Mouse (Mus musculus) ES-CJ7 (cell line): Measurements from ENCODE around the gene Ano6.

Source experiments
- DNase-seq: peaks from one replicate; pipeline ENCODE4 v3.0.0; 2011; ENCODE audit warnings: low read depth, low spot score

The Ano6 gene

DNA sequence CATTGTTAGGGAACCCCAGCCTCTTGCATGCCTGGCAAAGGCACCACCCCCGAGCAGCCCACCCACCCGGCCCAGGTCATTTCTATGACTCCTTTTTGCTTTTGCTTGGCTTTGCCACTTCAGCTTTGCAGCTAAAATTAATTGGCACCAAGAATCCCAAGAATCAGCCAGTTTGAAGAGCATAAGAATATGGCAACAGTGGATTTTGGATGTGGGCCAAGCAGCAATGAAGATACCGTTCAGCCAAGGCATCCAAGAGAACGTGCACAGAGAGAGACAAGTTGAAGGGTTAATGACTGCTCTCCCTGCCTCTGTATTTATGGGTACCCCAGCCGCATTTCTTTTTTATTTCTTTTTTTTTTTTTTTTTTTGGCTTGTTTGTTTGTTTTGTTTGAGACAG lies 5.4 kb downstream of the Ano6 start:
- DNase-seq: no peak

DNA sequence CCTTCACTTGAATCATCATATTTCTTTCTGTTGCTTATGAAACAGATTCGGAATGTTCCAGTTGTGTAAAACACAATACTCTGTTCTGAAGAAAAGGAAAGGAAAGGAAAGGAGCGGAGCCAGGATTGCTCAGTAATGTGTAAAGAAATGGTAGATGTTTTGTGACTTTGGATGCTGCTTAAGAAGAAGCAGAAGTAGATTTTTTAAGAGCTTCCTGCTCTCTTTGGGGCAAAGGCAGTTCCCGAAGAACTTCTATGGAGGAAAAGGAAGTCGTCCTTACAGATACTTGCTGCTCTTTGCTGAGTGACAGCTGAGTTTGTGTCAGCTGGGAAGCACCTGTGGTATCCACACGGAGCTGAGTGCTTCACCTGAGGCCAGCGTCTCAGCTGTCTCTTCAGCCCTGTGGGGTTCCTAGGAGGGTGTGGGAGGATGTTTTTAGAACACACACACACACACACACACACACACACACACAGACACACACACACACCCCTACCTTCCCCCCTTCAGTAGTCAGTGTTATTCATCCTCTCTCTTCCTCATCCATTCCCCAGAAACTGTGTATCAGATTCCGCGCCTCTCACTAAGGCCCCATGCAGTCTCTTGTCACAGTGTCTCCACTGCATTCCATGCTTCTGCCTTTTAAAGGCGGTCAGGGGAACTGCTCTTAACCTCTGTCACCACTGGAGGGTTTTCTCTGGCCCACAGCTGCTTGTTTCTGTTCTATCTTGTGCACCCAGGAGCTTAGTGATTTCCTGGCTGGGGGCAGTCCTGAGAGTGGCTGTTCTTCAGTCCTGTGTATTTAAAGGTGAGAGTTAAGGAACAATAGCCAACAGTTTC lies 6.7 kb downstream of the Ano6 start:
- no peak for DNase-seq

DNA sequence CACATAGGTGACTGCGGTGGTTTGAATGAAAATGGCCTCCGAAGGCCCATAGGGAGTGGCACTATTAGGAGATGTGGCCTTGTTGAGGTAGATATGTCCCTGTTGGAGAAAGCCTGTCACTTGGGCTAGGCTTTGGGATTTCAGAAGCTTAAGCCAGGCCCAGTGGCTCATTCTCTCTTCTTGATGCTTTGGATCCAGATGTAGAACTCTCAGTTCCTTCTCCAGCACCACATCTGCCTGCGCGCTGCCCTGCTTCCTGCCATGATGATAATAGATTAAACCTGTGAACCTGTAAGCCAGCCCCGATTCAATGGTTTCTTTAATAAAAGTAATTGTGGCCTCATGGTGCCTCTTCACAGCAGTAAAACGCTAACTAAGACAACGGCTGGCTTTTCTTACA lies 7.6 kb downstream of the Ano6 start:
- DNase-seq: no peak

DNA sequence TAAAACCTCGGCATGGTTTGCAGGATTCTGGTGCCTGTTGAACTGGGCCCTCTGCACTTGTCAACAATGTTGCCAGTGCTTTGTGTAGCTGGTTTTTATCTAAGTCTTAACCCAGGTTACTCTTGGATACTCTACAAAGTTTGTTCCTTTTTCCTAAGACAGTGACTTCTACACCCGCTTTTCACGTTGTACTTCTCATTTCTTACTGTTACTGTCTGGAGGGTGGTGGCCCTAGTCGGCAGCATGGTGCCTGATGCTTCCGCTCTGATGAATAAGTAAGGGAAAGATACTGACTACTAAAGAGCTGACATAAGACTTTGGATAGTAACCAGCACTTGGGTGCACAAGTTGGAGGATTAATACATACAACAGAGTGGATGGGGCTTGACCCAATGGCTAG lies 9.0 kb downstream of the Ano6 start:
- DNase-seq: no peak

DNA sequence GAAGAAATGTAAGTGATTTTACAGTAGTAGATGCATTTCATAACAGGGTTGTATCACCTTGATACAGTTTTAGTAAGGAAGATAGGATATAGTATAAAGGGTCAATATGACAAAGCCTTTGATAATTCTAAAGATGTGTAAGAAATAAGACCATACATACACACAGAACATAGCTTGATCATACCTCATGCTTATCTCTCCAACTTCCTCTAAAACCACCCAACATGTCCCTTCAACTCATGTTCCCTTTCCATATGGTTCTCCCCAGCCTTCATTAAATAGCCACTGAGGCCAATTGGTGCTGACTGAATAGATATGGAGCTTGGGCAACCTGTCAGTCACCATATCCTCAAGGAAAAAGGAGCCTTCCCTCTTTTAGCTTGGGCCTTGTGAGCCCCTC lies 9.4 kb downstream of the Ano6 start:
- DNase-seq: no peak

DNA sequence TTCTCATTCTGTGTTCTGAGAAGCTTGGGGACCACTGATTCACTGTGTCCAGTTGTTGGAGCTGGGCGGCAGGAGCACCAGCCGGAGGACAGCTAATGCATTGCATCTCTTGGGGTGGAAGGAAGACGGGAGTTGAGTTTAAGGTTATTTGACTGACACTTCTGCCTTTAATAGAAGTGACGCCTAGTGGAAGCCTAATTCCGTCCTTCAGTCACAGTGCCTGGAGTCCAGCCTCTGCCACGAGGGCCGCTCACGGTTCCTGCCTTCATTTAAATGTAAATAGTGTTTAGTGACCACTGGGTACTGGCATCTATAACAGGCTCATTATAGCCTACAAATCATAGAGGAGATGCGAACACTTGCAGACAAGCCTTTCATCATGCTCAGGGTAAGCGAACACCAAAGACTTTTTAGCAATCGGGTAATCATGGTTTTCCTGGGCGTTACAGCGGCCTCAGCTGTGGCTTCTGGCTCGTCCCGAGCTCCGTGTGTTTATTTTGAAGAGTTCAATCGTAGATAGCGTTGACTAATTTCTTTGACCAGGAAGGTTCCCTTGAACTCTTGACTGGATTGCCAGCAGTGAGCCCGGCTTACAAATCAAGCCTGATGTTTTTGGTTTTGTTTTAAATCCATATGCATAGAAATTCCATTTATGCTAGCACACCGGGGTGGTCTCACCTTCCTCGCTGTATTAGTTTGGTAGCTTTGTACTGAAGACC lies 10.8 kb downstream of the Ano6 start:
- DNase-seq: no peak

DNA sequence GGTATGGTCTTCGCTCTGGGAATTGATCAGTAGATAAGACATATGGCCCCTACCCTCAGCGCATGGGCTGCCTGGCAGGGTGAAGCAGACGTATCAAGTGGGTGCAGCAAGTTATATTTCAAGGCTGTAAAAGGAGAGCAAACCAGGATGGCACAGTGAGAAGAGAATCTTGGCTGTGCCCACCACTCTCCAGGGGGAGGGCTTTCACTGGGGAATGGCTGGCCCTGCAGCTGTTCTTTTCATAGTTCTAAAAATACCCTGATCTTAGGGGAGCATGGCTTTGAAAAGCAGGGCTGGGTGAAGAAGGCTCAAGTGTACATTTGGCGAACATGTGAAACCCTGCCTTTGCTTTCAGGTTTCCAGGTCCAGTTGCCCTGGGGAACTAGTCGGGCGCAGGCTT lies 11.5 kb downstream of the Ano6 start:
- DNase-seq: no peak

DNA sequence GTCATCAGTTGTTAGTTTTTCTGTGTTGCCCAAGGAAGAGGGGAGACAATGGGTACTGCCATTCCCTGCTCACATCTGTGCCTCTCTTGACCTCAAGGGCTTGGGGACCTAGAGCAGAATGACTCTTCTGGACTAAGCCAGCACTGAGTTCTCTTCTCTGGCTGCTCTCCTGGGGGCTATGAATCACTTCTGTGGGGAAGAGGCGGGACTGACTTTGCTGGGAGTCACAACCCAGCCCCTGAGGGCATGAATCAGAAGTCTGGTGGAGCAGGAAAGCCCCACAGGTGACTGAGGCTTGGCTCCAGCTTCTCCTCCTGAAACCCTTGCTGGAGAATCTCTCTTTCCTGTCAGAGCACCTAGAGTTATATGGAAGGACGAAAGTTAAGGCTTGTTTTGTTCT lies 12.1 kb downstream of the Ano6 start:
- peak; percentile 40 for DNase-seq

DNA sequence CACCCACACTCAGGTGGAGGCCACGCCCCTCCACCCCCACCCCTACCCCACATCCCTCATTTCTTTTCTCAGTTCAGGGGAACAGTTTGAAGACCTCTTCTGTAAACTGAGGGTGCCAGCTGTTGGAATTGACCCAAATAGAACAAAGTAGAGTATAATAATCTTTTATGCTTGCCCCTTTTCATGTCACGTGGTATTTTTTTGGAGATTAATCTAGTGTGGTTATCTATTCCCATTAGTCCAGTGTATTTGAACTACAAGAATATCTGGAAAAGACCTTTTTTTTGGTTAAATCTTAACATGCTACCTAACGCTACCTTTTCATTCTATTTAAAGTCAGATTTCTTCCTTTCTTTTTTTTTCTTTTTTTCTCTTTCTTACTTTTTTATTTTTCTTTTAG lies 12.8 kb downstream of the Ano6 start:
- DNase-seq: no peak

DNA sequence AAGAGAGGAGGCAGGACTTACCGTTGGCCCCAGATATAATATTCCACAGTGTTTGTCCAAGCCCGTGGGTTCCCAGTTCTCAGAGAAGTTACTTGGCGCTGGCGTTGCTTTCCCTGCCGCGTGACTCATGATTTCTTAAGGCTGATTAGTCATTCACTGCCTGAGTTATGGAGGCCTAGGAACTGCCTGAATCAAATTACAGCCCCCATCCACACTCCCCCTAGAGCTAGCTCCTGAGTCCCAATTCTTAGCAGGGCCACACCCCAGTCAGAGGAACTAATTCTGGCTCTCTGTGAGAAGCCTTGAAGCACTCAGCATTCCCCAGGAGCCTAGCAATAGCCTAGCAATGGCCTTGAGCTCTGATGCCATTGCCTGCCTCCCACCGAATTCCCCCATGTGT lies 13.6 kb downstream of the Ano6 start:
- peak; percentile 83 for DNase-seq

DNA sequence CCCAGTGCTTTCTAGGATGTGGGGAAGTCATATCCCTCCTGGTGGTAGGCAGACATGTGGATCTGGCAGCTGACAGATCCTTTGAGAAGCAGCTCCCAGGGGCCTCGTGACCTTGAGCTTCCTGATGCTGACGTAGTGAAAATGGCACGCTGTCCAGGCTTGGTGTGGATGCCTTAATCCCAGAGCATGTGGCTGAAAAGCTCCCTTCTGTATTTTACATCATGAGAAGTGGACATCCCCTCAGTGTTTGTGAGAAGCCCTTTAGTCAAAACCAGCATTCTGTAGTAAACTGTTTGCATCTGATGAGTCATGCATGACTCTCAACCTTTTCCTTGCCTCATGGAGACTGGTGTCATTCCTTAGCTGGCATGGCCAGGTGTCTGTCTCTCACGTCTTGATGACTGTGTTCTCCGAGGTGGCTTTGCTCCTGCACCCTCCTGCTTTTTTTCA lies 14.4 kb downstream of the Ano6 start:
- DNase-seq: peak; percentile 63

DNA sequence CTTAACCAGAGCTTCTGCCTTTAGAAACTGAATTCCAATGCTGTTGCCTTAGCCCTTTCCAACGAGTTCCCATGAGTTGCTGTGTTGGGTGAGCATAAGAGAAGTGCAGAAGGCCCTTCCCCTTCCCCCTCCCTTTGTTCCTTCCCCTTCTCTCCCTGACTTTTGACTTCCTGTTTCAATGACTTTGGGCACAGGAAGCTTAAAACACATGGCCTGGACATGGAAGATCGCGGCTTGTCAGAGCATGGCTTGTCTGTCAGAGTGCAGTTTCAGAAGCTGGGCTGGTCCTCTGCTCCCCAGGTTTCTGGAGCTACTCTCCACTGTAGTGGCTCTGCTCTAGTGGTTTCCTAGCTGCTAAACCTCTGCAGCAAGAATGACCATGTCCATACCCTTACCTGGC lies 17.3 kb downstream of the Ano6 start:
- DNase-seq: no peak

DNA sequence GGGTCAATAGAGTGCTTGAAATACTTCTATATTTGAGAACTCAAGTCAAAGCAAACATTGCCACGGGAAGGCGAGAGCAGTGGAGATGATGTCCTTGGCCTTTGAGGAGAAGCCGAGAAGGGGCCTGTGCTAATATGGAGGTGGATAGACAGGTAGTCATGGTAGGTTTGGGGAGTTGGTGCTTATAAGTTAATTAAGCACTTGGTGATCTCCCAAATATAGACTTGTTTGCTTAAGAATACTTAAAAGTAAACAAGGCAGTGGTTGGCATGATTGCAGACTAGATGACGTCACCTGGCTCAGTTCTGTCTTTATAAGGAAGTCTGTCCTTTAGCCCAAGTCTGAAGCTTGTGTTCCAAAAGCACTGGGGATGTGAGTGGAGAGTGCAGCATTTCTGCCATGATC lies 19.7 kb downstream of the Ano6 start:
- DNase-seq: no peak

DNA sequence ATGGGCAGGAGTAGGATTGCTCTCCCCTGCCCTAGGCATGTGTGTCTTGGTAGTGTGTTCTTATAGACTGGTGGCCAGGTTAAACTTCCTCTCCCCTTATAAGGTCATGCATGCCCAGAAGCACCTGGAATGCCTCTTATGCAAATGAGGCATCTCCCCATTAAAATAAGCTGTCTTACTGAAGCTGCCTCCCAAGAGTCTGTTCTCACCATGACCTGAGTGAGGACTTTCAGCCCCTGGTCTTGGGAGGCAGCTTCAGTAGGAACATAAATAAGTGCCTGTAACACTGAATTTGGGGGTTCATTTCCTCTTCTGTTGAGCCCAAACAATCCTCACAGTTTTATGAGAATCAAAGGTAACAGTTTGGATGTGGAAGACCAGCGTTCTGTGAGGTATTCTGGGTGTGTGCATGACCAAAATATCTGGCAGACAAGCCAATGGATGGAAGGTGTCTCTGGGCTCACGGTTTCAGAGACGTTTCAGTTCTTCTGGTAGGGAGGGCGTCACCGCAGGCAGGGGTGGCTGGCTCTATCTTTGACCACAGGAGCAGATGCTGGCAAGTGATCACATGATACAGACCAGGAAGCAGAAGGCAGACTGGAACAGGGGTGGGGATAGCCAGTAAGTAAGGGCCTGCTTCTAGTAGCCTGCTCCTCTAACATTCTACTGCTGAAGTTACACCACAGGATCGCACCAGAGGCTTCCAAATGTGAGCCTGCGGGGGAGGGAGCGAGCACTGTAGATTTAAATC lies 22.4 kb downstream of the Ano6 start:
- DNase-seq: no peak

DNA sequence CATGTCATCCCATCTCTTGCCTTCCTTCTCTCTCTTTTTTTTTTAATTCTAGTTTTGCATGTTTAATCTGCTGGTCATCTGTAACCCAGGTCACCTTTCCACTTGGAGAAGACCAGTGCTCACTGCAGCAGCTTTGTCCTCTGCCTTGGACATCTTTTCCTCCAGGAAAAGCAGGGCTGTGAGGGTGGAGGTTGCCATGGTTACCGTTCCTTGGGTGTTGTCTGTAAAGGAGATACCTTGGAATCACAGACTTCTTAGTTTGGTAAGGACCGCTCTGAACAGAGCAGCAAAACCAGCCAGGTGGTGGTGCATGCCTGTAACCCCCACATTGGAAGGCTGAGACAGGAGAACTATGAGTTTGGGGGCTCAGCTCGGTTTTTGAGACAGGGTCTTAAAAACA lies 26.9 kb downstream of the Ano6 start:
- DNase-seq: peak; percentile 47

DNA sequence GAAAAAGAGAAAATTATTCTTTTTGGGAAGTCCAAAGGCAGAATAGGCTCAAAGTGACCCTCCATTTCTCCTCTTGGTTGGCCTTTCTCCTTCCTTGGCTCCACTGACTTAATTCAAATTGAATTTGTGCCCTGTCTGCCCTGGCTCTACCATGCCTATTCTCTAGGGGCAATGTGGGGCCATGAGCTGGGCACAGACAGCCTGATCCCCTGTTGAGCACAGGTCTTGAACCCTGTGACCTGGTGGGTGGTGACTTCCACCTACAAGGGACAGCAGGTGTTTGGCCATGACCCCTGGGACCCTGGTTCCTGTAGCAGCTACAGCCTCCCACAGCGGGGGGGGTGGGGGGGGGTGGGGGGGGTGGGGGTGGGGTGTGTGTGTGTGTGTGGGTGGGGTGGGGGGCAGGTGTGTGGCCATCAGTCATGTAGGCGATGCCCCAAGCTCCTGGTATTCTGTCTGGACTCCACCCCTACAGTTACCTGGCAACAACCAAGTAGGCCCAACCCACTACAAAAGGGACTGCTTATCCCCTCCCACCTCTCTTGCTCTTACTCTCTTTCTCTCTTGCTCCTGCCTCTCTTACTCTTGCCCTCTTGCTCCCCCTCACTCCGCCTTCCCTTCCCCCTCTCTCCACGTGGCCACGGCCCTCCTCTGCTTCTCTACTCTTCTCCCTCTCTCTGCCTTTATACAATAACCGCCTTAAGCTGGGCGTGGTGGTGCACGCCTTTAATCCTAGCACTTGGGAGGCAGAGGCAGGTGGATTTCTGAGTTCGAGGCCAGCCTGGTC lies 28.8 kb downstream of the Ano6 start:
- peak; percentile 92 for DNase-seq

DNA sequence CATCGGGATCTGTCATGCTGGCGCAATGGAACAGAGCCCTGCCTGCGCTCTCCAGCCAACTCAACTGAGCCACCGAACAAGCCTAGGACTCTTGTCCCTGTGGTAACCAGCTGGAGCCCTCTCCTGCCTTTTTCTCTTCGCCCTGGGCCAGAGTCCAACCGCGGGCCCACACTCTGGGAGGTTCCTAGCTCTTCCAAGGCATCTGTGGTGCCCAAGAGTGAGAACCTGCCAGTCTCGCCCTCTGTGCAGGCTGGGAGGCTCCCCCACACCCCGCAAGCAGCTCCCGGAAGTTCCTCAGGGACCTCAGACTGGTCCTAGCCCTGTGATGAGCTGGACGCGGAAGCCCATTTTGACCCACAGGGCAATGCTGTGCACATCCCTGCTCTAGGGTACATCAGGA lies 29.5 kb downstream of the Ano6 start:
- DNase-seq: no peak

DNA sequence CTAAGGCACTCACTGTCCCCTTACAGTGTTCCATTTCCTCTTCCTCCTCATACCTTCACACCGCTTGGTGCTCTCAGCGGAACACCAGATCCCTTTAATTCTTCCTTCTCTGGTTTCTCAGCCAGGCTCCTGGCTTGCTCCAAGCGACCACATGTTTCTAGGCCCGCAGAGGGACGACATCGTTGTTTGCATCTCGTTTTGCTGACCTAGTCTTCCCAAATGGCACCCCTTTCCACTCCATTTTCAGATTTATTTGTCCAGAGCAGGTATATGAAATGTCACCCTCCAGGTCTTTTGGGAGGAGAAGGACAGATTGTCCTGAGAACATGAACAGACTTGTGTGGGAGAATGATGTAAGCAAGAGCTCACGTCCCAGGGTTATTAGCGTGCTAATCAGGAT lies 30.0 kb downstream of the Ano6 start:
- DNase-seq: no peak

DNA sequence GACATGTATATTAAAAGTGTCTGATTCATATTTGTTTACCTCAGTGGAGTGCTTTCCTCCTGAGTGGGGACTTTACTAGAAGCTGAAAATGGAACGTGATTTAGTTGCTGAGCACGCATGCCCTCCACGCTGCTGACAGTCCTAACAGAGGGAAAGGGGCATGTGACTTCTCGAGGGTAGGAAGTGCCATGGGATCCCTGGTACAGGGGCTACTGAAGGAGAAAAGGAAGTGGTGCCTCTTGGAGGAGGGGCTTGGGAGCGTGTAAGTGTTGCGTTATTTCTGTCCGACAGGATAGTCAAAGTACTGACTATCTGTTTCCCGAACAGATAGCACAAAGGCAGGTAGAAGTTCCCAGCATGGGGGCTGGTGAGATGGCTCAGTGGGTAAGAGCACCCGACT lies 31.5 kb downstream of the Ano6 start:
- DNase-seq: no peak

DNA sequence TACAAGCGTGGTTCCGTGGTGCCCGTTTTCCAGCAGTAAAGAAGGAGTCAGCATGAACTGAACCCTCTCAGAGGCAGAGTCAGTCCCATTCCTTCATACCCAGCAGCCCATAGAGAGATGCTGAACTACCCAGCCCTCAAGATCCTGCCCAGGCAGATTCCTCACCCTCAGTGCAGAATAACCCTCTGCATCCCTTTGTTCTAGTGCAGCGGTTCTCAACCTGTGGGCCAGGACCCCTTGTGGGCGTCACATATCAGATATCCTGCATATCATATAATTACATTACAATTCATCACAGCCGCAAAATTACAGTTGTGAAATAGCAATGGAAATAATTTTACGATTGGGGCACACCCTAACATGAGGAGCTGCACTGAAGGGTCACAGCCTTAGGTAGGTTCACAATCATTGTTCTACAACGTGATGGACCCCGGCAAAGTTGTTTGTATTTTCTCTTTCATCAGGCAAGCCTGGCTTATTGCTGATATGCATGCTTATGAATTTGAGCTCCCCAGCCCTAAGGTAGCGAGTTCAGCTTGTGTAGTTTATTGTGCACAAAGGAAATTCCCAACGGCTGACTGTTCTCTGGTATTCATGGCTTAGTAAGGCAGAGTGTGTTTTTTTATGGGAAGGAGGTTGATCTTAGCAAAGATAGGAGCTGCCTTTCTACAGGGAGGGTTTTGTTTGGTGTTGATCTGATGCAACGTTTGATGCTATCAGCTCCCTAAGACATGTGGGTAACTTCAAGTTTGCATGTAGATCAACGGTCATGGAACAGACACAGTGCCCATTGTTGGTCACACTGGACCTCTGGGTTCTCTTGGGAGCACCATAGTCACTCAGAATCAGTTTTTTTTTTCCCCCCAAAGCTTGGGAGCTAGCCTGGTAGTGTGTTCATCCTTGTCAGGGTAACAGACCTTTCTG lies 33.0 kb downstream of the Ano6 start:
- no peak for DNase-seq

DNA sequence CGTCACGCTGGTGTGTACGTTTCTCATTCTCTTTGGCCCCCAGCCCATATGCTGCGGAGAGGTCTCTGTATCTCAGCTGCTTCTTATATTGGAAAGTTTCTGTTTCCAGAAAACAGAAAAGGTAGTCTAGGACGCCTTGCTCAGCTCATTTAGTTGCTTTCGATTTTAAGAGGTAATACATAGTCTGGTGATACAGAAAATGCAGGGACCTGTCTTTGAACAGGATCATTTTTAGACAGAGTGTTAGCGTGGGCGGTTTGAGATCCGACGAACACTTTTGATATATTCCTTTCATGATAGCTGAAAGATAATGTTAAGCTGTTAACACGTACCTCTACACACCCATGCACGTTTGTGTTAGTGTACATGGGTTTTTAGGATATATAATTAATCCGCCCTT lies 35.9 kb downstream of the Ano6 start:
- DNase-seq: no peak
